Mouse (Mus musculus) right cerebral cortex, postnatal 25 days (tissue): ENCODE measurements around the gene Myrip.
"Not testable (repeated sequence)": the region's sequence is repeated elsewhere in the genome, so short reads cannot be mapped to it uniquely, and the experiment has no call there.

Experiments
- DNase-seq: peaks from one replicate; pipeline ENCODE4 v3.0.0; 2022

The Myrip gene

DNA sequence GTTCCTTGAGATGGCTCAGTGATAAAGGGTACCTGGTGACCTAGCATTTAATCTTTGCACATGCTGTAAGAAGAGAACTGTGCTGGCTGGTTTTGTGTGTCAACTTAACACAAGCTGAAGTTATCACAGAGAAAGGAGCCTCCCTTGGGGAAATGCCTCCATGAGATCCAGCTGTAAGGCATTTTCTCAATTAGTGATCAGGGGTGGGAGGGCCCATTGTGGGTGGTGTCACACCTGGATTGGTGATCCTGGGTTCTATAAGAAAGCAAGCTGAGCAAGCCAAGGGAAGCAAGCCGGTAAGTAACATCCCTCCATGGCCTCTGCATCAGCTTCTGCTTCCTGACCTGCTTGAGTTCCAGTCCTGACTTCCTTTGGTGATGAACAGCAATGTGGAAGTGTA is at the start of gene Myrip:
Gene Myrip (plus strand): TSS at position 301 of the 400 bp plus-strand sequence.
- not testable (repeated sequence) for DNase-seq

DNA sequence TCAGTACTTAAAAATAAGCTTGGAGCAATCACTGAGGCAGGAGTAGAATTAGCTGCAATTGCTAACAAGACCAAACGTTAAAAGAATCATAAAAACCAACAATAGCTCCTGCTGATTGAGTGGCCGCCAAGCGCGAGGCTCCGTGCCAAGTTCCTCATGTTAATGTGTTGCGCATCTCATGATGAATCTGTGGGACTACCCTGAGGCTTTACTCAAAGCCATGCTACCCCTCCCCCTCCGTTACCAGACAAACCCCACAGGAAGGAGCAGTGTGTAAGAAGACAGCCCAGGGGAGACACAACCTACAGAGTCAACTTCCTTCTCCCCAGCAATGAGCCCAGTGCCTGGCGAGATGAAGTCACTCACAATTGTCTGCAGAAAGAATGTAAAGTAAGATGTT is 41.5 kb upstream of the Myrip start:
- peak; percentile 26 for DNase-seq

DNA sequence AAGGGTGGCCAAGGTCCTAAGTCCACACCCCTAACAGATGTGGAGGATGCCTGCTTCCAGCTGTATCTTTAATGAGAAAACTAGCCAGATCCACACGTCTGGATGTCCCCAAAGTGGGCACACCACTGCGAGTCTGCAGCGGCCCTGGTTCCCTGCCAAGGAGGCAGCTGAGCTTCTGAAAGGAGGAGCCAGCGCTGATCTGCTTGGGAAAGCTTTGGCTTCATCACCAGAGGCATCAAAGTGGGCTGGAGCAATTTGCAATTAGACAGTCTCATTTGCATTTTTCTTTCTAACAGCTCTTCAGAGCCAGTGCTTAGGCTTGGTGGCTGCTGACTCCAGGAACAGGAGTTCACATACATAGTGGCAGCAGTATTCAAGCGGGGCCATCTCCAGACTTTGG is 37.3 kb upstream of the Myrip start:
- DNase-seq, result peak; percentile 36

DNA sequence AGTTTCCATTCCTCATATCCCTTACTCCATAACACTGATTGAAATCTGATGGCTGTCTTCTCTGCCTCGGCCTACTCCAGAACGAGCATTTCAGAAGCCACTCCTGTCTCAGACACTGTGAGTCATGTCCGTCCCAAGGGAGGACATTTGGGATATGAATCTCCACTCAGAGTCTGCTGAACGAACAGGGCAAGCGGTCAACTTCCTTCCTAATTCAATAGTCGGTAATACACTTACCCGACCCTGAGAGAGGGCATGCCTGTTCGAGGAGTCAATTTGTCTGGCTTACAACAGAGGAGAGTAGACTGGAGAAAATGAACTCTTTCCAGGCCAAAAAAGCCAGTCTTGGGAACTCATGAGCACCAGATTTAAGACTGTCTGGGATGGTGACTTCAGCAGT is 28.2 kb upstream of the Myrip start:
- DNase-seq, result no peak

DNA sequence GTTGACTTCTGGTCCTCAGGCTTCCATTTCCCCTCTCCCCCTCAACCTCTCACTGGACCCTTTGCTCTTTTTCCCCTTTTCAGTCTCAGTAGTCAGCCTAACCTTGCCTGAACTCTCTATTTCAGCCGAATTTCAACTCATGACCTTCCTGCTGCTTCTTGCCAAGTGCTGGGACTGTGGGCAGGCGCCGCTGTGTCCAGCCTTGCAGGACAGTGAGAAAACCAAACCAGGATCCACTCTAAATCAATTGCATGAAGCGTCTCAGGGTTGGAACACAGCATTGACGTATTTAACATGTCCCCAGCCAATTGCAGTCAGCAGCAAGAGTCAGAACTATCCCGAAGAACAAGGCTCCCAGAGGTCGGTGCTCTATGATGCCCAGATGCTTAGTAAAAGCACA is 26.1 kb upstream of the Myrip start:
- no peak for DNase-seq

DNA sequence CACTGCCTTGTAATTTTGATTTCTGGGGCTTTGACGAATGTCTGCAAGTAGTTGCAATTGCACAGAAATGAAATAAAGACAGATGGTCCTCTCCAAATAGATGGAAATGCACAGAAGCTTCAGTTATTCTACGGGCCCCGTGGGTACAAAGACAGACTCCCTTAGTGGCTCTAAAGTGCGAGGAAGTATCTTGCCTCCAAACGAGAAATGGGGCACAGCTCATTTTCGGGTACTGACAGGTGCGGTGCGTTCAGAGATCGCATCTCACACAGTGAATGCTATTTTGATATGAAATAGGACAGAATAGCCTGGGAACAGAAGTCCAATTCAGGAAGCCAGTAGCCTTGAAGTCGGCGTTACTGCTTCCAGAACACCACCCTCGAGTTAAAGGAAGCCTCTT is 20.2 kb upstream of the Myrip start:
- peak; percentile 56 for DNase-seq

DNA sequence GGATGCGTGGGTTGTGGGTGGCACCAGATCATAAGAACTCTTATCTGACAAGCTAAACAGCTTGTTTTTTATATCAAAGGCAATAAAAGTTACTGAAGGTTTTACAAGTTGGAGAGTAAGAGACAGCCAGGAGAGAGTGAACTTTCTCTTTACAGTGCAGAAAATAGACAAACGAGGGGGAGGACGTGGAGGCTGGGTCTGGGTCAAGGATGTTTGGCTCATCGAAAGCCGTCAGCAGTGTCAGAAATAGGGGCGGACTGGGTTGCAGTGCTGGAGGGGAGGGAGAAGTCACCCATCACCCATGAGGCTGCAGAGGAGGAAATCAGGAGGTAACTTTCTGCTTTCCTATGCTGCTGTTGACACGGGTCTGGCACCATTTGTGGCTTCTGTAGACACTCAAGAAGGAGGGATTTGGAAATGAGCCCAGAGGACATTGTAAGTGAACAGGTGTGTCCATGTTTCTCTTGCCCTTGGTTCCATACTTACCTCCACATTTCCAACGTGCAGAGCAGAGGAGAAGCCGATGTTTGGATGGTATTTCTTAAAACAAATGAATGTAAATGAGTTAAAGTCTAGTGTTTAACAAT is 18.8 kb upstream of the Myrip start:
- DNase-seq, result no peak

DNA sequence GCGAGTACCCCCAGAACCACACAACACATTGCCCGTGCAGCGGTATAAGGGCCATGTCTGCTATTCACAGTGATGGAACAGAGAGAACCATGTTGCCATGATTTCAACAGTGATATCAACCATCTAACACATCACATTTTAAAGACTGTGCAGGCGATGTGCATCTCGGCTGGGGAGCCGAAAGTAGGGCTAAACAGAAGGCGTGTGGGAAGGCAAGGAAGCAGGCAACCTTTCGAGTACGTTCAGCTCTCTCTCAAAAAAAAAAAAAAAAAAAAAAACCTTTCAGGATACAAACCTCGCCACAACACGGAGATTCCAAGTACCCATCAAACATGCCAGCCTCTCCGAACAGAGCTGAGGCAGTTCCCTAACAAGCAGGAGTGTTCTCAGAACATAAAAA is 17.8 kb upstream of the Myrip start:
- peak; percentile 56 for DNase-seq

DNA sequence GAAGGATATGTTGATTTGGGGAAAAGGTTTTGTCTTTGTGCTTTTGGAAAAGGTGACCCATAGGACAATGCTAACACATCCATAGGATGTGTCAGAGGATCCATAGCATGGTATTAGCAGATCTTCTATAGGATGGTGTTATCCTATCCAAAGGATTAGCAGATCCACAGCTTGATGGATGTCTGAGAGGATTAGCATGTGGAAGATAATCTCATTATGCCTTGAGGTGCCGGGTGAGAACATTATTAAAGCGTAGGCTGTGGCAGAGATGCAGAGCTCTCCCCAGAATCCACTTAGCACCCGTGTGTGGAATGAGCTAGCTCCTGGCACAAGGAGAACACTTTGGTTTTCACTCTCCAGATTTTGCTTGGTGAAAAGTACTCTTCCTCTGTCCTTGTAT is 13.3 kb upstream of the Myrip start:
- no peak for DNase-seq

DNA sequence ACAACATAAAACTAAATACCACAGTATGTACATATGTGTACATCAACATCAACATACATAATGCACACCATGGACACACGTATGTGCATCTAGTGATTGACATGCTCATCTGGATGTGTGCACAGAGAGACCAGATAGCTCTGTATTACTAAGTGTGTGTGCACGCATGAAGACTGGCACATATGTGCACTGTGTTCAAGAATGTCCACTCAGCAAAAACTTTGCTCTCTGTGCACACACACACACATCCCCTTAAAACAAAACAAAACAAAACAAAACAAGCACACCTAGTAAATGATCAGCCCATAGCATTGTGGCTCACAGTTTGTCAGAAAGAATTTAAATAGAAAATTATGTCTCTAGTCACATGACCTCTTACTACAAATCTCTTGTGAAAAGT is 10.9 kb upstream of the Myrip start:
- DNase-seq, result no peak

DNA sequence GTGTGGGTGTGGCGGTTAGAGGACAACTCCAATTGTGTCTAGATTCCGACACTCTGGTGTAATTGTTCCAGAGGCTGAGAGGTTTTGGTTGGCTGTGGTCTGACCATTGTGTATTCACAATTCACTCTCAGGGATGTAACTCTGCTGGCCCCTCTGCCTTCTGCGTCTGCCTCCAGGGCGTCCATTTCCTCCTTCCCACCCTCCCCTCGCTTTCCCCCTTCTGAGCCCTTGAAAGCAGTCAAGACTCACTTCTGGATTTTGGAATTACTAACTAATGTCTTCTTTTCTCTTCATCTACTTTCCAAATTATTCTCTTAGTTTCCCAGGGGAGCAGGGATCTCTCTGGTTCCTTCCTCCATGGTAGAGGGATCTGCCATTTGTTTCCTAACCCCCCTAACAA is 8.8 kb upstream of the Myrip start:
- DNase-seq, result no peak

DNA sequence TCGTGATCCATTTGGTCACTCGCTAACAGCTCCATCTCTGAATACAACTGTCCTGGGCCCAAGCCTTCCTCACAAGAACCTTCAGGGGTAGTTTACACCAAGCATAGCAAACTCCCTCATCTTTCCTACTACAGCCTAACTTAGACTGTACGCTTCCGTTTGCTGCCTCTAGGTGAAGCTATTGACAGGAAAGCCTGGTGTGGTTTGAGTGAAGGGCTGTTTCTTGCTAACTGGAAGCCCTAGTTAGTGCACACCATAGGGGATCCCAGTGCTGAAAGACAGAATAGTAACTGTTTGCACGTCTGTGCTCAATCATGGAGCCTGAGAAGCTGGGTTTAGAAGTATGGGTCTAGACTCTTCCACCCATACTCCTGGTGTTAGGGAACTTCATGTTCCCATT is 5.8 kb upstream of the Myrip start:
- no peak for DNase-seq

DNA sequence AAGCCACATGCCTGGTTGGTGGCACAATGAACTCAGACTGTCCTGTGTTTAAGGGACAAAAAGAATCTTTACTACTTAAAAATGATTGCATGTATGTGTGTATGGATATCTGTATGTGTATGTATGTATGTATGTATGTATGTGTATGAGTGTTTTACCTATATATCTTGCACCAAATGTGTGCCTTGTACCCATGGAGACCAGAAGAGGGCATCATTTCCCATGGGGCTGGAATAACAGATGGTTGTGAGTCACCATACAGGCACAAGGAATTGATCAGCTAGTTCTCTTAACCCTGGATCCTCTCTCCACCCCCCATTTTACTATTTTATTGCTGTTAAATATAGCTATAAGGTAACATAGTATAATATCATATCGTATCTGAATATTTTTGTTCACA is 4.4 kb upstream of the Myrip start:
- no peak for DNase-seq

DNA sequence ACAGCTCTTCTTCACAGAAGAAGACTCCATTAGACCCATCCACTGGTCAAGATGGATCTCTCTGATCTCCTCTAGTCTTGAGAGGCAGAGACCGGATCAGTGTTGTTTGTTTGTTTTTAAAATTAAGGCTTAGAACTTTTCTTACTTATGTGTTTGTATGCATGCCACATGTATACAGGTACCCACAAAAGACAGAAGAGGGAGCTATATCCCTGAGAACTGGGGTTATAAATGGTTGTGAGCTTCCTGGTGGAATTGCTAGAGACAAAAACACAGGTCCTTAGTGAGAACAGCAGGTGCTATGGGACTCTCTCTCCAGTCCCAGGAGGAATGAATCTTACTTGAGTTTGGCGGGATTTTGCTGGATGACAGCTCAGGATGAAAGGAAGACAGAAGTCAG is 1.9 kb upstream of the Myrip start:
- no peak for DNase-seq

DNA sequence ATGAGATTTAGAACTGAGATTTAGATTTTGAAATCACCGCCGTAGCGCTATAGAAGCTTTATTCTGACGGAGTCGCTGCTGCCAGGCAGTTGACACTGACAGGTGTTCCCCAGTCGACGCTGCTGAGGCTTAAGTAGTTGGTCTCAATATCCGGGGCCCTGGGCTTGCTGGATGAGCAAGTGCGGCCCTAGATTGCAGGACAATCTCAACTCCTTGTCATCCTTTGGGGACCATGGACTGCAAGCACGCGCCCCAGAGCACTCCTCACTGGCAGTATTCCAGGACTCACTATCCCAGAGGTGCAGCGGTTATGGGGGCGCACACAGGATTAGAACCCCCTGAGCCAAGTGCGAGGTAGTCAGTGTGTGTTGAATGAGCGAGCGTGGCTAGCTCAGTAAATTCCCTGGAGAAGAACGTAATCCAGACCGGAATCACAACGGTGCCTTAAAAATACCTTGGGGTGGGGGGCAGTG is 1.7 kb downstream of the Myrip start:
- peak; percentile 36 for DNase-seq

DNA sequence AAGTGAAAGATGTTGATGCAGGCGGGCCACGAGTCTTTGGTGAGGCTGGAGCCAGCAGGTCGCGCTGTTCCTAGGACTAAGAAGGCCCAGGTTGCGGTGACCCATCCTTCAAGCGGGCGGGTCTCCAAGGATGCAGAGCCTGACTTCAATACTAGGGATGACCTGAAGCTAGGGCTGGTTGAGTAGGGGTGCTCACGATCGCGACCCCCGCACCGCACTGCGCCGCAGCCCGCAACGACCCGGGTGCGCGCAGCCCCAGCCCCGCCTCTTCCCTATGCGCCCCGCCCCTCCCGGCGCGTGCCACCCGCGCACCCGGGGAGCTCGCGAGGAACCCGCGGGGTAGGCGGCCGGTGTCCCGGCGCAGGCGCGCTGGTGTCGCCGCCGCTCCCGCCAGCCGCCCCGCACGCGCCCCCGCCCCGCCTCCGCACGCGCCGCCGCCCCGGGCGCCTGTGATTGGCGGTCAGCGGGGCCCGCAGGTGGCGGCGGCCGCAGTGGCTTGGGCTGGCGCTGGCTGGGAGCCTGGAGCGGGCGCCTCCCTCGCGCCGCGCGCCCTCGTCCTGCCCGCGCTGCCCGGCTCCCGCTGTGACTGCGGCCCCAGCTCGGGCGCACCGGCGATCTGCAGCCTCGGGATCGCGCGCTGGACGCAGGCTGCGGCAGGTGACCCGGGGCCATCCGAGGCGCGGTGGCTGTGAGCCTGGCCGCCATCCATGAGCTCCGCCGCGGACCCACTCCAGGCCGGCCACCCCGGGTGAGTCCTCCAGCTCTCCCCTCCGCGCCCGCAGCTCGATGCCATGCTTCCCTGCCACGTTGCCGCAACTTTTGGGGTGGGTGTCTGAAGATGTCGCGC is 2.4 kb downstream of the Myrip start:
- peak; percentile 89 for DNase-seq

DNA sequence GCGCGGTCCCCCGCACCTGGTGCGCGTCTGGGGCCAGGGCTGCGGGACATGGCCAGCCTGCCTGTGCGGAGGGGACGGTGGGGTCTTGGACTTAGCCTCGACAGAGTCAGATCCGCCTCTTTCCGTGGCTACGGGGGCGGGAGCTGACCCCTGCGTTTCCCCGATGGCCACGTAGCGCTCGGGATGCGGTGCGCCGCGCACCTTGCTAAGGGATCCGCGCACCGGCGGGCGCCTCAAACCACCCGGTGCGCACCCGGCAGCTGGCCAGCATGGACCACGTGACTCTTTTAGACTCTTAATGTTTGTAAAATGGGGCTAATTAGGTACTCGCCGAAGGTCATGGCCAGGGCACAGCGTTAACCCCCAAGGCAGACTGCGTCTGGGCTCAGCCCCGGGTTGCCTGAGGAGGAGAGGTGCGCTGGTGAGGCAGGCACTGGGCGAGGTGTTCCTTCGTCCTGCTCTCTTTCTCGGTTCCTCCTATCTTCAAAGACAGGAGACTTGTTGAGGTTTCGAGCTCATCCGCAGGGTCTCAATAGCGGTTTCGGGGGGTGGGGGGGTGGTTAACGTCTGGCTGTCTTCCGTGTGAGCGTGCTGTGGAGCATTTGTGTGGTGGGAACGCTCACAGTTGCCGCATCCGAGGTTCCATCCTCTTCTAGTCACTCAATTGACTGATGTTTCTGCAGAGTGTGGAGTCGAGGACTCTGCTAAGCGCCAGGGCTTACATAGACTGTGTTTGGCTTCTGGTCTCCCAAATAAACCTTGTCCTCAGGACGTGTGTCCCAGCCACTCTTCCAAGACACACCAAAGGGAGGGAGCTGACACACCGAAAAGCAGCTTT is 3.2 kb downstream of the Myrip start:
- peak; percentile 50 for DNase-seq

DNA sequence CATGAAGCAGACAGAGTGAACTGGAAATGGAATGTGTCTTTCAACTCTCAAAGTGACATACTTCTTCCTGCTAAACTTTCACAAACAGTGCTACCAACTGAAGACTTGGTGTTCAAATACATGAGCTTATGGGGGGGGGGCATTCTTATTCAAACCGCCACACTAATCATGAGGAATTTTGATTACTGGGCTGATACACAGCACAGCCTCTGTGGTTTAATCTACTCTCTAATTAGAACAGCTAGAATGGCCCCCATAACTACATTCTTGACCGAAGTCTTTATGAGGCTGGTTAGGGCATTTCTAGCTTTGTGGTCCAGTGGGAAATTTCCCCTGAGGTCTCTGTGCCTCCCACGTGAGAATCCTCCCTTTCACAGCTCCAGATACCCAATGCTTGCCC is 13.9 kb downstream of the Myrip start:
- DNase-seq, result no peak

DNA sequence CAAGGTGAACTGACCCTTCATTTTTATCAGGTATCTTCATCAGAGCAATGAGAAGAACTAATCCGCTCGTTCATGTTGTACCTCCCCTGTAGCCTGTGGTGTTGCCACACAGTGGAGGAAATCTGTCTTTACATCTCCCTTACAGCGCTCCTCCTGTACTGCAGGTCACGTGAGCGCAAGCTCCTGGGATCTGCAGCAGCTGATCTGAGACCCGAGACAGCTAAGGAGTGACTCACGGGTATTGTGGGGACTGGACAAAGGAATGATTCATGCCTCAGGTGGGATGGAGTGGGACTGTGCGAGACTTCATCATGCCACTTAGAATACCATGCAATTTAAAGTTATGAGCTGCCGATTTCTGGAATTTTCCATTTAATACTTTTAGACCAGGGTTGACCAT is 17.8 kb downstream of the Myrip start:
- no peak for DNase-seq

DNA sequence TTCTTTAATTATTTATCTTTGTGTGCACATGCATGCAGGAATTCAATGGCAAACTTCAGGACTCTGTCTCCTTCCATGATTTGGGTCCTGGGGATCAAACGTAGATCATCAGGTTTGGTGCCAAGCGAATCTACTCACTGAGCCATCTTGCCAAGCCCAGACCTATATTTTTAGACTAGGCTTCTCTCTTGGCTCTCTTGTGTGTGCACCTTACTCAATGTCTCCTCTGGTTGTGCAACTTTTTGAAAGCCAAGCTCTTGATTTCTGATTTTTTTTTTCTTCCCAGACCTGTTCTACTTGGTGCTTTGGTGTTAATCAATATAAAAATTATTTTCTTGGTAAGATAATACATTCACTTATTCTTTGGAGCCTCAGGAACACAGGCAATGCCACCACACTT is 19.3 kb downstream of the Myrip start:
- DNase-seq, result no peak

DNA sequence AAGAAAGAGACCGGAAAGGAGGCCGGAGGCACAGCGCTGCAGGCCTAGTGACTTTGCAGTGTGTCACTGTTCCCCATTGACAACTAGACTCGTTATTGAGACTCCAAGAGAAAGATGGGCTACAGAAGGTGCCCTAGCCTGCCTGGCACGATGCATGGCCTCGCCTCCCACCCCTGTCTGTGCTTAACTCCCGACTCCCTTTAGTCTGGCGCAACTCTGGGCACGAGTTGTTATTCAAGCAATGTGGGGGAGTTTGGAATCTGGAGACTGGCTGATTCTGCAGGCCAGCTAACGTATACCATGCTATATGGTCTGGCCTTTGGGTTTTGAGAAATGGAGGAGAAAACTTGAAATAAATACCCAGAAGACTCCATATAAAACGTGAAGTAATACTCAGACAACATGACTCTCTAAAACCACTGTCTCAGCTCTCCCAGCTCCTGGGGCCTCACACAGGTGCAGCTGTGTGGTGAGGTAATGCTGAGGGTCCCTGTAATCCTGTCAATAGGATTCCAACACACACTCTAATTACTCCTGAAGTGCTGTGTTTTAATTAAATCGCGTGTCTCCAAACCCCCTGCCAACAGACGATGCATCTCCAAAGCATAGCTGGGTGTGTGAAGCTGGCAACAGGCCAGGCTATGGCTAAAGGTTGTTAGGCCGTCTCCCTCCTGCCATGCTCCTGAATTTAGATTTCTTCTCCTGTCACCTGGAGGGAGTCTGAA is 21.6 kb downstream of the Myrip start:
- DNase-seq, result peak; percentile 43

DNA sequence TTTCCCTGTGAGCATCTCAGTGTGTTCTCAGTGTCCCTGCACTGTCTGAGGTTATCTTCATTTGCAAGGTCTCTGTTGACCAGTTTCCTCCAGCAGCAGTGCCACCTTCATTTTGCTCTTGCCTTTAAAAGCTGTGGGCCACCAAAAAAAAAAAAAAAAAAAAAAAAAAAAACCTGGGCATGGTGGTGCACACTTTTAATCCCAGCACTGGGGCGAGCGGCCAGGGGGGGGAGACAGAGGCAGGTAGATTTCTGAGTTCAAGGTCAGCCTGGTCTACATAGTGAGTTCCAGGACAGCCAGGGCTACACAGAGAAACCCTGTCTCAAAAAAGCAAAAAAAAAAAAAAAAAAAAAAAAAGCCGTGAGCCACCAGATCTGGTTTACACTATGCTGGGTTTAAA is 29.7 kb downstream of the Myrip start:
- not testable (repeated sequence) for DNase-seq

DNA sequence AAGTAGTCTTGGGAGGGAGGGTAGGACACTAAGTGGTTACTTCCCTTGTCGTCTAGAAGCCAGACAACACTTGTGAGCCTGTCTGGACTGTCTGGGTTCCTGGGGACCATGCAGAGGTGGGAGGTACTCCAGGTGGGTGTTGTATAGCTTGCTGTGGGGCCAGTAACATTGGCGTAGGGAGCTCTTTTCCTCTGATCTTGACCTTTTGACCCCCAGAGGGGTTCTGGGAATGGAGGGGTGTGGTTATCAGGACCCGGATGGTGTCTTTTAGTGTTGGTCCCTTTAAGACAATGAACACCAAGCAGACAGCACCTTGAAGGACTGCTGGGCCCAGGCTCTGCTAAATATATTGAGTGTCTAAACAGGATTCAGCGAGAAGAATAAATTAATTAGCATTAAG is 36.9 kb downstream of the Myrip start:
- no peak for DNase-seq
